Mouse (Mus musculus): Measurements from ENCODE around the gene Tlx3.

Gene Tlx3

DNA sequence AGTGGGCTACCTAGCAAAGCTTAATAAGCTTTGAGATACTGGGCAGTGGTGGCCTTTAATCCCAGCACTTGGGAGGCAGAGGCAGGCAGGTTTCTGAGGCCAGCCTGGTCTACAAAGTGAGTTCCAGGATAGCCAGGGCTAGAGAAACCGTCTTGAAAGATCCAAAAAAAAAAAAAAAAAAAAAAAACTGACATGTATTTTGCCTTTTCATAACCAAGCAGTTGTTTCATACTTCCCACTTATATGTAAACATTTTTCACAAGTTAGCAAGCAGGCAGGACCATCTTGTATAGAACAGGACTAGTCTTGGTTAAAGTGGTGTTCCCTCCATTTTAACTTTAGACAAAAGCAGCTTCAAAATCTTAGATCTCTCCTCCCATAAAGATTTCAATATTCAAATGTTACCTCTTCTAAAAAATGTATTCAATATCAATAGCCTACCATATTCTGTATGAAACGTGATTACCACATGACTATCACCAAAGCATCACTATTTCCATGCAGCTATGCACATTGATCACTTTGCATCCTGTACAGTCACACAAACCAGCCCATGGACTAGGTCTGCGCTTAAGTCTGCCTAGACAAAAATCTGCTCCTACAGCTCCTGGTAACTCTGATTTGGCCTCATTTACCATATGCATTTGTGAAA, 52.1 kb downstream of the Tlx3 start:
- no peak for DNase-seq (ENCODE audit: low read depth in 2 of 2, low spot score in 2 of 2)

Measured in CD8-positive naive resting alpha-beta T cell, adult 2 months (primary cell).